Mouse (Mus musculus): Measurements from ENCODE around the gene Tnip1. TPM values are rescaled to one million over a fixed set of nuclear protein-coding genes. Genes with fewer than 3 reads are reported as not detected.

Gene Tnip1
- polyA plus RNA-seq, 1 experiment: 122 TPM

- H3K4me3 ChIP-seq (ENCODE audit: low read depth, low read length): no peak overlapping the region
- 42% methylated on average over 4 of the region's 4 CpGs for WGBS
- no peak for TF ChIP-seq POLR2A (IDR thresholded peaks at IDR 0.05; ENCODE audit: low read depth, low read length)
- TF ChIP-seq CTCF (IDR thresholded peaks at IDR 0.05; ENCODE audit: extremely low read depth, insufficient read length, insufficient replicate concordance, low read depth, low read length): no peak
- H3K36me3 ChIP-seq (ENCODE audit: control insufficient read depth, insufficient read depth, low read length): peaks cover 30% of the 10 kb centered on the region
- H3K27ac ChIP-seq (ENCODE audit: insufficient read depth, low read depth, low read length): peak overlapping the region; percentile 62
- no peaks in the 10 kb centered on the region for H3K27me3 ChIP-seq (ENCODE audit: control insufficient read depth, insufficient read depth, low read length)
- peaks cover 26% of the 10 kb centered on the region; the same call in 1 of the 2 replicates for H3K4me1 ChIP-seq (ENCODE audit: control insufficient read depth, insufficient read depth, insufficient read length, low read length)
Measured at GRCm38 (mm10) chr11:54906466-54906865, 56.3 kb downstream of the Tnip1 start.

- H3K27me3 ChIP-seq (ENCODE audit: control insufficient read depth, insufficient read depth, low read length): no peaks in the 10 kb centered on the region
- WGBS: 27% methylated on average over 4 of the region's 4 CpGs
- peaks cover 26% of the 10 kb centered on the region; the same call in 1 of the 2 replicates for H3K4me1 ChIP-seq (ENCODE audit: control insufficient read depth, insufficient read depth, insufficient read length, low read length)
- H3K4me3 ChIP-seq (ENCODE audit: low read depth, low read length): no peak overlapping the region
- peak overlapping the region; percentile 62 for H3K27ac ChIP-seq (ENCODE audit: insufficient read depth, low read depth, low read length)
- no peak for TF ChIP-seq POLR2A (IDR thresholded peaks at IDR 0.05; ENCODE audit: low read depth, low read length)
- no peak for TF ChIP-seq CTCF (IDR thresholded peaks at IDR 0.05; ENCODE audit: extremely low read depth, insufficient read length, insufficient replicate concordance, low read depth, low read length)
- peaks cover 25% of the 10 kb centered on the region for H3K36me3 ChIP-seq (ENCODE audit: control insufficient read depth, insufficient read depth, low read length)
Measured at GRCm38 (mm10) chr11:54905931-54906330, 56.8 kb downstream of the Tnip1 start.

DNA sequence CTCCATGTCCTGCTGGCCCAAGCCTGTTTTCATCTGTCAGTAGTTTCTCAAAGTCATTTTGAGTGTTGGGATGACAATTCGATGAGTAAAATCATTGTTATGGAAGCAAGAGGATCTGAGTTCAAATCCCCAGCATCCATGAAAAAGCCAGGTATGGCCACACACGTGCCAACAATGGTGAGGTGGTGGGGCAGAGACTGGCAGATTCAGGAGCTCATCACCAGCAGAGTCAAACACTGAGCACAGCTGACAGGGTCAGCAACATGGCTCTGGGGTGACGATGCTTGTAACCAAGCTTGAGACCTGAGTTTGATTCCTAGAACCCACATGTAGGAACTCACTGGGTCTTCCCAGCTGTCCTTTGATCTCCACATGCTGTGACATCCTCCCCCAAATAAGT is 57.6 kb downstream of the Tnip1 start:
- peaks cover 17% of the 10 kb centered on the region for H3K36me3 ChIP-seq (ENCODE audit: control insufficient read depth, insufficient read depth, low read length)
- no peak for TF ChIP-seq CTCF (IDR thresholded peaks at IDR 0.05; ENCODE audit: extremely low read depth, insufficient read length, insufficient replicate concordance, low read depth, low read length)
- no peak for TF ChIP-seq POLR2A (IDR thresholded peaks at IDR 0.05; ENCODE audit: low read depth, low read length)
- H3K4me1 ChIP-seq (ENCODE audit: control insufficient read depth, insufficient read depth, insufficient read length, low read length): peaks cover 26% of the 10 kb centered on the region; the same call in 1 of the 2 replicates
- no peaks in the 10 kb centered on the region for H3K27me3 ChIP-seq (ENCODE audit: control insufficient read depth, insufficient read depth, low read length)
- H3K4me3 ChIP-seq (ENCODE audit: low read depth, low read length): no peak overlapping the region
- peak overlapping the region; percentile 44; the same call in 1 of the 2 replicates for H3K27ac ChIP-seq (ENCODE audit: insufficient read depth, low read depth, low read length)
- 88% methylated on average over 3 of the region's 3 CpGs for WGBS

DNA sequence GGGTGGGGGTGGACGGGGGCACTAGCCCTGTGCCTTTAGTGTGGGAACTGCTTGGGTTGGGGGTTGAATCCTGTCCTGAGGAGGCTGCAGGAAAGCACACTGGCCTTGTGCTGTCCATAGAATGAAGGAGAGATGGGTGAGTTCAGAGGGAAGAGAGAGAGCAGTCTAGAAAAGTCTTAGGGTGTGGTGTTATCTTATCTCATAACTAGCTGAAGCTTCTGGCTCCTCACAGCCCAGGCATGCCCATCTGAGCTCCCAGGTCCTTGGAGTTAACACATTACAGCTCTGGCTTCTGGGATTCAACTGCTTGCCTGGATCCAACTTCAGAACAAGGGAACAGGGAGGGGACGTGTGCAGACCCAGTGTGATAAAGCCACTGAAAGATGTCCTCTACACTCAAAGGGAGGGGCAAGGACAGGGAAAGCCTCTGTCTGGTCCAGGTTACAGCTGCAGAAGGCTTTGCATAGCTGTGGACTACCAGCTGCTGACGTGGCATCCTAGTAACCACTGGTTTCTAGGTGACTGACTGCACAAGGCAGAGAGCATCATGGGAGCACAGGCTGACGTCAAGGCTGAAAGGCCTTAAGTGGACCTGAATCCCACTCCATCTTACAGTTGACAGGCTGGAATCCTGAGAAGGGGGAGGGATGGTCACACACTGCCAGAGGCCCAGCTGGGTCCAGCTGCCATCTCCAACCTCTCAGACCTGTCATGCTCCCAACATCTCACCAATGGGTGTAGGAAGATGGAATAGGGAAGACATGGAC is 58.6 kb downstream of the Tnip1 start:
- Histone ChIP-seq H3K27me3 (ENCODE audit: control insufficient read depth, insufficient read depth, low read length) (no peaks in the 10 kb centered on the region), H3K4me3 (ENCODE audit: low read depth, low read length) (peak overlapping the region; percentile 66; the same call in 1 of the 2 replicates), H3K27ac (ENCODE audit: insufficient read depth, low read depth, low read length) (peak overlapping the region; percentile 44), H3K36me3 (ENCODE audit: control insufficient read depth, insufficient read depth, low read length) (peaks cover 7% of the 10 kb centered on the region; the same call in 1 of the 2 replicates), H3K4me1 (ENCODE audit: control insufficient read depth, insufficient read depth, insufficient read length, low read length) (peaks cover 26% of the 10 kb centered on the region; the same call in 1 of the 2 replicates)
- WGBS: 55% methylated on average over 4 of the region's 4 CpGs
- TF ChIP-seq CTCF (IDR thresholded peaks at IDR 0.05; ENCODE audit: extremely low read depth, insufficient read length, insufficient replicate concordance, low read depth, low read length): no peak
- no peak; the same call in 1 of the 2 replicates for TF ChIP-seq POLR2A (IDR thresholded peaks at IDR 0.05; ENCODE audit: low read depth, low read length)

DNA sequence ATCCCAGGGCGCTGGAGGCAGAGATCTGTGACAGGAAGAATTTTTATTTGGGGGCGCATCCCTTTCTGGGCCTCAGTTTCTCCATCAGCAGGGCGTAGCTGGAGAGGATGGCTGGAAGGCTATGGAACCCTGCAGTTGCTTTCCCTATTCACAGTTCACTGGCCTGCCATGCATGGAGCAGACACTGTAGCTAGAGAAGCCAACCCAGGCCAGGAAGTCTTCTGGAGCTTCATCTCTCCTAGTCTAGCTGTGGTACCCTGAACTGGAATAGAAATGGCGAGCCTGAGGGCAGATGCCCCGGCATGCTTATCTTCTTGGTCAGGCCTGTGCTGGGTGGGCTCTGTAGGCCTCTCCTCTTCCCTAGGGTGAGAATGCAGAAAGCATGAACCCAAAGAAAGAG is 59.4 kb downstream of the Tnip1 start:
- WGBS: 81% methylated on average over 5 of the region's 5 CpGs
- H3K4me1 ChIP-seq (ENCODE audit: control insufficient read depth, insufficient read depth, insufficient read length, low read length): peaks cover 26% of the 10 kb centered on the region; the same call in 1 of the 2 replicates
- H3K27me3 ChIP-seq (ENCODE audit: control insufficient read depth, insufficient read depth, low read length): no peaks in the 10 kb centered on the region
- peaks cover 4% of the 10 kb centered on the region; the same call in 1 of the 2 replicates for H3K36me3 ChIP-seq (ENCODE audit: control insufficient read depth, insufficient read depth, low read length)
- H3K27ac ChIP-seq (ENCODE audit: insufficient read depth, low read depth, low read length): peak overlapping the region; percentile 57
- TF ChIP-seq CTCF (IDR thresholded peaks at IDR 0.05; ENCODE audit: extremely low read depth, insufficient read length, insufficient replicate concordance, low read depth, low read length) (no peak), POLR2A (IDR thresholded peaks at IDR 0.05; ENCODE audit: low read depth, low read length) (no peak)
- H3K4me3 ChIP-seq (ENCODE audit: low read depth, low read length): peak overlapping the region; percentile 66

- H3K27ac ChIP-seq (ENCODE audit: insufficient read depth, low read depth, low read length): peak within 1 kb of the TSS; percentile 57
- no peaks in the 10 kb centered on the region for H3K27me3 ChIP-seq (ENCODE audit: control insufficient read depth, insufficient read depth, low read length)
- peaks cover 26% of the 10 kb centered on the region; the same call in 1 of the 2 replicates for H3K4me1 ChIP-seq (ENCODE audit: control insufficient read depth, insufficient read depth, insufficient read length, low read length)
- WGBS: 14% methylated on average over 45 of the region's 45 CpGs
- H3K4me3 ChIP-seq (ENCODE audit: low read depth, low read length): peak within 1 kb of the TSS; percentile 66
- TF ChIP-seq POLR2A (IDR thresholded peaks at IDR 0.05; ENCODE audit: low read depth, low read length) (peak; percentile 49), CTCF (IDR thresholded peaks at IDR 0.05; ENCODE audit: extremely low read depth, insufficient read length, insufficient replicate concordance, low read depth, low read length) (no peak)
- peaks cover under 1% of the 10 kb centered on the region; the same call in 1 of the 2 replicates for H3K36me3 ChIP-seq (ENCODE audit: control insufficient read depth, insufficient read depth, low read length)
Measured at GRCm38 (mm10) chr11:54902333-54903323, 60.1 kb downstream of the Tnip1 start, which contains the start of gene Gpx3. Gpx3 (plus strand) TSS chr11:54902453.
